Mouse (Mus musculus) testis, postnatal 14 days (tissue): ENCODE results near the gene Prph.
A peak's percentile ranks its signal among the peaks of the same experiment; 100 is the strongest.

ENCODE experiments used
- DNase-seq: peaks from one replicate; pipeline ENCODE4 v3.0.0; 2021; ENCODE audit warnings: low spot score

Prph gene

DNA sequence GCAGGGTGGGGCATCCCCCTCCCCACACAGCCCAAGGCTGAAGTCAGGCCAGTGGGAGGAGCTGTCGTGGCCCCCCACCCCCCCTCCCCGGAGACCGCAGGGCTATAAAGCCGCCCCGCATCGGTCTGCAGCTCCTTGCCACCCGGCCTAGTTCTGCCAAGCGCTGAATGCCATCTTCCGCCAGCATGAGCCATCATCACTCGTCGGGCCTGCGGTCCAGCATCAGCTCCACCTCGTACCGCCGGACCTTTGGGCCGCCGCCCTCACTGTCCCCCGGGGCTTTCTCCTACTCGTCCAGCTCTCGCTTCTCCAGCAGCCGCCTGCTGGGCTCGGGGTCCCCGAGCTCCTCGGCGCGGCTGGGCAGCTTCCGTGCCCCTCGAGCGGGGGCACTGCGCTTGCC is at the start of gene Prph:
Prph (plus strand) TSS at position 135 of the 400 bp plus-strand sequence.
- no peak for DNase-seq

- DNase-seq = no peak
These were observed 46.2 kb upstream of the Prph start for GRCm38 (mm10) chr15:99008801-99009241.

GRCm38 (mm10) chr15:99010896-99011295 is 44.1 kb upstream of the Prph start:
- DNase-seq = no peak

DNA sequence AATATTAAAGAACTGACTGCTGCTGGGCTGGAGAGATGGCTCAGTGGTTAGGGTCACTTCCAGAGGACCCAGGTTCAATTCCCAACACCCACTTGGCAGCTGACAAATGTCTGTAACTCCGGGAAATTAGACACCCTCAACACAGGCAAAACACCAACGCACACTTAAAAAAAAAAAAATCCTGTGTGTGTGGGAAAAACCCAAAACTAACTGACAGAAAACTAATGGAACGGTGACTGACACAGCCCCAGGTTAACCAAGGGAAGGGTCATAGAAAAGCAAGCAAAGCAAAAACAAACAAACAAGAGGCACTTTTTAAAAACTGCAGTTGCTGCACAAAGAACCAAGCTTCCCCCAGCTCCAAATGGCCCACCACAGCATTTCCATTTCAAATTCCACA is 43.0 kb upstream of the Prph start:
- DNase-seq = no peak

GRCm38 (mm10) chr15:99014496-99015030 is 40.4 kb upstream of the Prph start:
- DNase-seq = no peak

GRCm38 (mm10) chr15:99017355-99017761 is 37.6 kb upstream of the Prph start:
- DNase-seq = no peak

- DNase-seq = no peak
These were observed 37.0 kb upstream of the Prph start for GRCm38 (mm10) chr15:99017986-99018385.

- DNase-seq = no peak
These were observed 36.3 kb upstream of the Prph start for GRCm38 (mm10) chr15:99018630-99019029.

DNA sequence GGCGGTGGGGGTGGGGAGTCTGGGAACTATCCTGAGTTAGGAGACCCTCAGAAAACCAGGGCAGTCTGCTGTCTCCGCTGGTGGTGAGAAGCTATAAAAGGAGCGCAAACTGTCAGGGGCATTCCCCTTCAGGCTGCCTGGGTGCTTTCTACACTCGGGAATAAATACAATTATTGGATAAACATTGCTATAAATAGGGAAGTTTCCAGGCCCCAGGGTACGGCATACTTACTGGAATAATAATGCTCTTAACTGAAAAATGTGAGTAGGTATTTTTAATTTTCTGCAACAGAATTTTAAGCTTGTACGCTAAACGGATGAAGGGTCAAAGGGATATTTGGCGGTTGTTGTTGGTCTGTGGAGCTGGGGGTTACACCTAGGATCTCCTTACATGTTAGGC is 35.5 kb upstream of the Prph start:
- no peak for DNase-seq

DNA sequence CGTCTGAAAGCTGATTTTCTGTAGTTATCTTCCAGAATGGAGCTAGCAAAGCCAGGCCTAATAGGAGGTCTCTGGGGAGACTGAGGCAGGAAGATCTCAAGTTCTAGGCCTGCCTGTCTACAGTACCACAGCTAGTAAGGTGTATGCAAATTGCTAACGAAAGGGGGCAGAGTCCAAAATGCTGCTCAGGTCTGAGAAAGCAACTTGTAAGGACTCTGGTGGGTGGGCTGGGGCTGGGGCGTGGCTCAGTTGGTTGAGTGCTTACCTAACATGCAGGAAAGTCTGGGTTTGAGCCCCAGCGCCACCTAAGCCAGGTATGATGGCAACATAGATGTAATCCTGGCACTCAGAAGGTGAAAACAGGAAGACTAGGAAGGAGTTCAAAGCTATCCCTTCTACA is 34.8 kb upstream of the Prph start:
- no peak for DNase-seq

GRCm38 (mm10) chr15:99021255-99021654 is 33.7 kb upstream of the Prph start:
- no peak for DNase-seq

GRCm38 (mm10) chr15:99024668-99025314 is 30.2 kb upstream of the Prph start:
- DNase-seq = peak; percentile 60

DNA sequence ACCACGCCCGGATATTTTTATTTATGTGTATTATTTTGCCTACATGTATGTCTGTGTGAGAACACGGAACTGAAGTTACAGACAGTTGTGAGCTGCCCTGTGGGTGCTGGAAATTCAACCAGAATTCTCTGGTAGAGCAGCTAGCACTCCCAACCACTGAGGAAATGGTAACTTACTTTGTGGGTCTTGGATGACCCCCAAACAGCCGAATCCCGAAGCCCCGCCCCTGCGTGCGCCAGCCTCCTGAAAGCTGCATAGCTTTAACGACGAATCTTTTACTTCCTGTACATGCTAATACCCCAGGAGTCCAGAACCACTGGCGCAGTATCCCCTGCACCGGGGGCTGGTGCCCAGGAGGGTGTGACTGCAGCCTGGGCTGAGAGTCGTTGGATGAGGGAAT is 29.6 kb upstream of the Prph start:
- no peak for DNase-seq

- no peak for DNase-seq
These were observed 28.7 kb upstream of the Prph start for GRCm38 (mm10) chr15:99026259-99026658.

DNA sequence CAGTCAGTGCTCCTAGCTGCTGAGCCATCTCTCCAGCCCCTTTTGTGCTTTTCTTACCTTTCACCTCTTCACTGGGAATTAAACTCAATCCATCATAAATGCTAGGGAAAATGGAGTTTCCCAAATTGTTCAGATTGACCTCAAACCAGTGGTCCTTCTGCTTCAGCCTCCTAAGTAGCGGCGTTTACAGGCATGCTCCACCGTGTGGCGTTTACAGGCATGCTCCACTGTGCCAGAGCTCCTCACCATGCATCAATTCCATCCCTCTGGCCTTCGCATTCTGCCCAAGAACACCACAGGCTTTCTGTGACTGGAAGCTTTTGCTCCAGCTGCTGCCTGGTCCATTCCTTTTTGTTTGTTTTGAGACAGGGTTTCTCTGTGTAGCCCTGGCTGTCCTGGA is 27.9 kb upstream of the Prph start:
- DNase-seq = no peak

DNA sequence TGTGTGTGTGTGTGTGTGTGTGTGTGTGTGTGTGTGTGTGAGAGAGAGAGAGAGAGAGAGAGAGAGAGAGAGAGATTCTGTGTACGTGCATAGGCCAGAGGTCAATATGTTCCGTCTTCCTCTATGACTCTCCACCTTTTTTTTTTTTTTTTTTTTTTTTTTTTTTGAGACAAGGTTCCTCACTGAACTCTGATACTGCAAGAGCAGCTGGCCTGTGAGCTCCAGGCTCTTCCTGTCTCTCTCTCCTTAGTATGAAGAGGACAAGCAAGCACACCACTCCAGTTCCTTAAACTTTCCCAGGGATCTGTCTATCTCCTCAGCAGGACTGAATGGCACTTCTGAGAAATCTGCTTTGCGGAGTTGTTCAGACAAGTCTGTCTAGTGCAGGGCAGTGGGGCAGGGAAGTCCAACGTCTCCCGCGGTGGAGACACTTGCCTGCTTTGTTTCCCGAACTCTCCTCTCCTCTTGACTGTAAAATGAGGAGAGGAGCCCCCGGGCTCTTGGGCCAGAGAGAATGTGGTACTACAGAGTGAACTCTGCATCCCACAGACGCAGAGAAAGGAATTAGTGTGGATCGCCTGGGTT is 26.0 kb upstream of the Prph start:
- DNase-seq = no peak

DNA sequence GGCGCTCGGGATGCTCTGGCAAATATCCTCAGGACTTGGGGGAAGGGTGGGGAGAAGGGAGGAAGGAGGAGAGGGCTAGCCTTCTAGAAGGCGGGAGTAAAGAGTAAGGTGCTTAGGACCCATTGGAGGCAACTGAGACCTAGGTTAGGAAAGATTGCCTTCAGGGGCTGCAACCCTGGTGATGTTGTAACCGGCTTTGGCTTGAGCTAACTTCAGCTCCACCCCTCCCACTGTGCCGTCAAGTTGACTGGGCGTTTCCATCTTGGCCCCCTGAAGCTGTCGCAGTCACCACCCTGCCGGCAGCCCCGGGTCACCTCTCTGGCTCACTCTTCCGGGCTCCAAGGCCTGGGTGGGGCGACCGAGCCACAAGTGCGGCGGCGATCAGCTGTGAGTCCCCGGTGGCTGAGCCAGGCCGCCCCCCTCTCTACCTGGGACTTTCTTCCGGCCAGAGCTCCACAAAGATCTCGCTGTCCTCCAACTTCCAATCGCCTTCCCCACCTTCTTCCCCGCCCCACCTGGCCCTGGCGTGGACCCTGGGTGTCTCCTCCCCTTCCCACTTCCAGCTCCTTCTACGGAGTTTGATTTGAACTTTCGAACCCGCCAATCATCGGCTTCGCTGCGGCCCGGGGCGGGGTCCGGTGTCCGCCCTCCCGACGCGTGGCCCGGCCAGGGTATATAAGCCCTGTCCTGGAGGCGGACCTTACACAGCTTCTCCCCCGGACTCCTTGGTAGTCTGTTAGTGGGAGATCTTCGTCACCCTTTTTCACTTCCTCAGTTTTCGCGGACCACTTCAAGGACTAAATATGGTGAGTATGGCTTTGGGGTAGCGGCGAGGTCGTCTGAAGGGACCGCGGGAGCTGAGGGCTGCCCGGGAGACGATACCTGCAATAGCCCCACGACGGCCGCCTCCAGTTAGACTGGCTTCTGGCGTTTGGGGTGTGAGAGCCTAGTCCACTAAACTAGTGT is 25.1 kb upstream of the Prph start, which contains the start of gene Tuba1c:
Tuba1c (plus strand) TSS at position 273 of the 966 bp plus-strand sequence.
- peak; percentile 89 for DNase-seq

- no peak for DNase-seq
These were observed 24.2 kb upstream of the Prph start for GRCm38 (mm10) chr15:99030585-99031387.

DNA sequence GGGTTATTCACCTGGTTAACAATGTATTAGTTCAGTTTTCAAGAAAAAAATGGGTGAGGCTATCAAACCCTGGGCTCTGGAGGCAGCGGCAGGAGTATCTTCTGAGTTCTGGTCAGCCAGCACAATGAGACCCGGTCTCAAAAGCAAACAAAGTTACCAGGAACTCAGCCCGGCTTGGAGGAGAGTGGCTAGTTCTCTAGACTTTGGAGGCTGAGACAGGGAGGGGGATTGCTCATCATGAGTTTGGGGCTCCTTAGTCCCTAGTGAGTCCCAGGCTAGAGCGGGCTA is 23.6 kb upstream of the Prph start:
- no peak for DNase-seq

- DNase-seq = no peak
These were observed 22.8 kb upstream of the Prph start for GRCm38 (mm10) chr15:99032041-99032725.

DNA sequence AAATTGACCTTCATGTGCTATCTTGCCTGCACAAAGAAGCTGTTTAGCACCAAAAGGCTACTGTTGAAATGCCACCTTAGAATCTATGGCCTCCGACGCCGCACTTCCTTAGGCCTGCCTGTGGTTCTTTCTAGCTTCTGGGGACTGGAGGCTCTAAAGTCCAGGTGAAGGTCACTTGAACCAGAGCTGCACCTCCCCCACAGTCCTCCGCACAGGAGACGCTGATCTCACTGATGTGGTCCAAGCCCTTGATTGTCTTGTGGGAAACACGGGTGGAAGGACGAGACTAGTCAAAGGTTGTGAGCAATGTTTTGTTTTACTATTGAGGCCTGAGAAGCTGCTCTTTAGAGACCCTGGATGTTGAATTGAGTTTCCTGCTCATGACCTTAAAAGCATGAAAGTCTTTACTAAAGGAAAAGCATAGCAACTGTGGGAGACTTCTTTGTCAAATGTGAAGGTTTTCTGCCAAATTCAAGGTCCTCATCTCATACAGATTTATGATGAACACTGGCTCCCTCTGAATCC is 22.2 kb upstream of the Prph start:
- DNase-seq = no peak
